Mouse (Mus musculus): Measurements from ENCODE around the gene Kif2b. TPM values are rescaled to one million over a fixed set of nuclear protein-coding genes. Genes with fewer than 3 reads are reported as not detected.

Kif2b gene
- polyA plus RNA-seq (2015; fragmentation: Nextera tagmentation; extraction: Ambion mirVana): not detected in 2 replicates

GRCm38 (mm10) chr11:91577317-91577716, at the start of gene Kif2b:
Kif2b (minus strand) TSS chr11:91577558.

